Mouse (Mus musculus): Measurements from ENCODE around the gene Lrtm1.

Gene Lrtm1

DNA sequence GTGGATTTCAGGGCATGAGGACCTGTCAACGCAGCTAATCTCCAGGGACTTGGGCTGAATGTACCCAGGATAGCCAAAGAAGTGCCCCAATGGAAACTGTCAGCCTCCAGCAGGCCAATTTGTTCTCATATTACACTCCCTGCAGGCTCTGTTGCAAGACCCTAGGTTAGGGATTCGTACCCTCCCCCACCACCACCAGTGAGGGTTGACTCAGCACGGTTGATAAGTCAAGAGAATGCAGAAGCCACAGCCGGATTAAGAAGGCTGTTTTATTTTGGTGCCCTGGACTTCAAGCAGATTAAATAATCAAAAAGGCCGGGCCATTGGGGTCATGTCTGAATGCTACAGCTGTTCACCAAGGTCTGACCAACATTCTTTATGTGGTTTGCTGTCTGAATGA, at the start of gene Lrtm1:
Lrtm1 (plus strand) TSS at position 326 of the 400 bp plus-strand sequence.
- DNase-seq = no peak

- no peak for DNase-seq
These were observed 48.8 kb upstream of the Lrtm1 start for GRCm38 (mm10) chr14:28969247-28969646.

- no peak for DNase-seq
These were observed 45.4 kb upstream of the Lrtm1 start for GRCm38 (mm10) chr14:28972620-28973019.

GRCm38 (mm10) chr14:28979230-28979629, 38.8 kb upstream of the Lrtm1 start:
- no peak for DNase-seq

GRCm38 (mm10) chr14:28980482-28980881, 37.5 kb upstream of the Lrtm1 start:
- DNase-seq = no peak

DNA sequence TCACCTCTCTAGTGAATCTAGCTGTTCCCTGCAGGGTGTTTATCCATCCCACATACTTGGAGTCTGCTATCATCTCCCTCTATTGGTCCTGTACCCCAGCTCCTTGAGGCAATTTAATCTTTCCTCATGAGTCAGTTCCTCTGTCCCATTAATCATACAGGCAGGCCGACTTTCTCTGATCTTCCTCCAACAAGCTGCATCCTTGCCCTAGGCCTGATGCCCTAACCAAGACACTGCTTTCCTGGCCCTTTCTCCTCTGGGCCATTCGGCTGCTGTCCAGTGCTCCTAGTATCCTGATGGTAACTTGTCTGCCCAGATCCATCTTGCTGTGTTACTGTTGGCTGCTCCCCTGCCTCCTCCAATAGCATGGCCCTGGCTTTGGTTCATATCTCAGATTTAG, 33.7 kb upstream of the Lrtm1 start:
- DNase-seq = no peak

- no peak for DNase-seq
These were observed 29.7 kb upstream of the Lrtm1 start for GRCm38 (mm10) chr14:28988211-28988900.

DNA sequence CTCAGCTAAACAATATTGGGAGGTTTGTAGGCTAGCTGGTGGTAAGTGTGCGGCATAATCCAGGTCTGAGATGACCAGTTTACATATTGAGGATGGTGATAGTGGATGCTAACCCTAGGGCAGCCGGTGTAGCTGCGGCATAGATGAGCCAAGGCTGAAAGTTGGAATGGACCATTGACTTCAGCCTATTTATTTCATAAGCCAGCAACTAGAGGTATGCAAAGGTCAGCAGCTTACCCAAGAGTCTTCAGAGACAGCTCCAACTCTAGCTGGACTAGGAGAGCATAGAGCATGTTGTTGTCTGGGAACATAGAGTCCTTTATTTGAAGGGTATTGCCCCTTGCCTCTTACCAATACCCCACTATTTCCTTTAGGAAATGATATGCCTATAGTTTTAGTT, 21.4 kb upstream of the Lrtm1 start:
- DNase-seq = no peak

DNA sequence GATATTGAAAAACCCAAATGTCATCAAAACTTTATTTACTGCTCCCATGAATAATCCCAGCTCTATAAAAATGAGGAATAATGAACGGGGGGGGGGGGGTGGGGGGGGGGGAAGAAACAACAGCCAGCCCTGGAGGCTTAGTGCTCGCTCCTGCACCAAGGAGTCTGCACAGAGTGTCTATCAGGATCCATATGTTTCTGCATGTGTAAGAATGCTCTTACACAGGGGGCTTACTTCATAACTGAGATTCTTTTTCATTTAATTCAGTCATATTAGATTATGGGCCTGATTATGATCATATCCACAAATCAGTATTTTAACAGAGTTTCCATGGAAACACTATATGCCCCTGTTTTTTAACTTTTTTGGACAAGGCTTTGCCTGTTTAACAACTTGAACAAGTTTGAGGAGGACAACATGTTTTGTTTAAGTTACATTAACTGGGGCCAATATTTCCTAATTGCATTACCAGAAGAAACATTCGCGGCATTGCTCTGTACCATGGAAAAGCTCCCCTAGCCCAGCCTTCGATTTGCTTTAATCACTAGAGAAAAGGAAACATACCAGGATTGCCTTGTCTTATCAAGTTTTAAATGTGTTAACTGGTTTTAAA, 12.7 kb upstream of the Lrtm1 start:
- DNase-seq = no peak

- no peak for DNase-seq
These were observed 8.4 kb upstream of the Lrtm1 start for GRCm38 (mm10) chr14:29009644-29010043.

DNA sequence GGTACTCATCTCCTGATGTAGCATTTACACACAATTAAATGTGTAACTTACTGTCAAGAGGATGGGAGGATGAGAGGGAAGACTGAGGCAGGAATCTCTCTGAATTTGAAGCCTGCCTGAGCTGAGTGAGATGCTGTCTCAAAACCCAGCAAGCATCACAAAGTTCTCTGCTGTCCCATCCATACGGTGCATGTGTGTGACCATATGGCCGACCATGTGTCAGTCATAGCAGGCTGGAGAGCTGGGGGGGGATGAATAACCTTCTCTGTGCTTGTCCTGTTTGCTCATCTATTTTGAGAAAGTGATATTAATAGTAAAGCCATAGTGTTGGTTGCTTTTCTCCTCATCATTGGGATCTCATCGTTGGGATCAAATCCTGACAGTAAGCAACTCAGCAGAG, 4.8 kb upstream of the Lrtm1 start:
- no peak for DNase-seq

DNA sequence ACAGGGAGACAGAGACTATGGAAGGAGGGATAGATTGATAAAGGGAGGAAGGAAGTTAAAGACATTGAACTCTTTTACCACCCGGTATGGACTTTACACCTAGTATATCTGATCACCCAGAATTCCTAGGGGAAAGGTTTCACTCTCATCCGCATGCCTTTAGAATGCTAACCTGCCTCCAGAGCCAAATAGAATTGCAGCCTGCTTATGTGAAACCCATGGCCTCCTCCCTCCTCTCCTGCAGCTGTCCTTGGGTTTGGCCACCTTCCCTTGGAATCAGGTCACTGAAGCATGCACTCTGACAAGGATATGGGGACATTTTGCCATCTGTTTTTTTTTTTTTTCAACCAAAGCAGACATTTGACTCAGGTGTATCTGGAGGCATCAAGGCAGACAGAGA, 3.3 kb upstream of the Lrtm1 start:
- no peak for DNase-seq

- no peak for DNase-seq
These were observed 2.1 kb upstream of the Lrtm1 start for GRCm38 (mm10) chr14:29015896-29016295.

DNA sequence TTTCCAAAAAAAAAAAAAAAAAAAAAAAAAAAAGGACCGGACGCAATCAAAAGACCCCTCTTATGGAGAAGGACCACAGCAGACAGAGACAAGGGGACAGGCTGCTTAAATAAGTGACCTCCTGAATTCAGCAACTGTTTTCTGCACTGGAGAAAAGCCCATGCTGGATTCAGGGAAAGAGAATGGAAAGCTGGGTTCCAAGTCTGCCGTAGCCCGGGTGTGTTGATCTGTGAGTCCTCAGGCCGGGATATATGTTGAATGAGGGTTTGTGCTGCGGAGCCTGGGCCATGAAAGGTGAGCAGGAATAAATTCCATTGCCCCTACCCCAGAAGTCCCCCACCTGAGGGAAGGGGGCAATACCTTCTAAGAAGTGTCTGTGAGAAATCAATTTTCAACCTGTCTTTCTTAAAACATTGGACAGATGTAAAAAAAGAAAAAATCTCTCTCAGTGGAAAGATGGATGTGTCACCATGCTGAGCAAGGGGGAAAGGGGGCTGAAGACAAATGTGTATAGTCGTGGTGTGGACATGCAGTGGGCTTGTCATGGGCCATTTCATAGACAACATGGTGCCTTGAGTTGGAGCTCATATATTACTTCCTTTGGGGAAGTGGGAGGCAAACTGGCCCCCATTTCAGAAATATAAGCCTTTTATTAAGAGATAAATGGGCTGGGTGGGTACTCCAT, 450 bp downstream of the Lrtm1 start:
- no peak for DNase-seq

GRCm38 (mm10) chr14:29021295-29021694, 3.3 kb downstream of the Lrtm1 start:
- DNase-seq = no peak

DNA sequence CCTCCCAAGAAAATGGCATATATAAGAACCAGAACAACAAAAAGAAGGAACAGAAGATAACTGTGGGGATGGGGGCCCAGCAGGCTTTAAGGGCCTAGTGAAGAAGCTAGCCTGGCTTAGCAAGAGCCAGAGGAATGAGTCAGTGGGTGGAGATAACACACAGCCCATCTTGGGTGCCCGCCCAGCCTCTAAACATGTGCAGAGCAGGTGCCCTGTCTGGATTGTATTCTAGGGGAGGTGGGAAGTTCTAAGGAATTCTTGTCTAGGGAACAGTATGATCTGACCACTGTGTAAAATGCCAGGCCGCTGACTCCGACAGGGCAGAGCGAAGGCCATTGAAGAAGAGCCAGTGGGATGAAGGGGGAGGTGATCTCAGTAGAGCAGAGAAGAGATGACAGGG, 5.2 kb downstream of the Lrtm1 start:
- DNase-seq = no peak

DNA sequence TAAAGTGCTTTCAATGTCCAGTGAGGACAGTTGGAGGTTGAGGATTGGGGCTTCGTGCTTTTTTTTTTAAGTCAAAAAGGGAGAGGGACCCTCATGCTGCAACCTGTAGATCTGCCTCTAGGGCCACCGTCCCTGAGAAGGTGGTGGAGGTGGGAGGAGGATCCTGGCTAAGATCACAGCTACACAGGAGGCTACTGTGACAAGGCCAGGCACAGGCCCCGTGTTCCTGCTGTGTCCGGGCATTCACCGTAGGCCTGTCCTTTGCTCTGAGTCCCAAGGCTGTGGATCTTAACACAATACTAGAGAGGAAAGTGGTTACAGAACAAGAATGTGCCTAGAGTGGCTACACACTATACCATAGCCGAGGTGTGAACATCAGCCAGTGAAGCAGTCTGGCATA, 7.3 kb downstream of the Lrtm1 start:
- DNase-seq = no peak

GRCm38 (mm10) chr14:29027276-29027675, 9.3 kb downstream of the Lrtm1 start:
- DNase-seq = no peak

GRCm38 (mm10) chr14:29028391-29029106, 10.5 kb downstream of the Lrtm1 start:
- DNase-seq = no peak

- DNase-seq = no peak
These were observed 11.1 kb downstream of the Lrtm1 start for GRCm38 (mm10) chr14:29029107-29029469.

- no peak for DNase-seq
These were observed 11.9 kb downstream of the Lrtm1 start for GRCm38 (mm10) chr14:29029896-29030420.

DNA sequence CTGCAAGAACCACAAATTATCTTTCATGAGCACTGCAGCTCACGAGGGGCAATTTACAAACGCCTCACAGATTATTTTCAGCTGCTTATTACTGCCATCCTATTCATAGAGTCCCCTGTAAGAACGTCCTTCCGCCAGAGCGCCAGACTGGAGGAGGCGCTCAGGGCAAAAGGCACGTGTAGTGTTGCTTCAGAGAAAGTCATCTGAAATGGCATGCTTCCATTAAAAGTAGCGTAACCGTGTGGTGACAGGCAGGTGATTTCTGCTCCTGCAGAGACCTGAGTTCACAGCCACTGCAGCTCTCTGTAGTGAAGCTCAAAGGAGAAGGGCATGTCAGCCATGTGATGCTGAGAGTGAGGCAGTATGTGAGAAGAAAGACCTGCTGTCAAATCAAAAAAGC, 12.5 kb downstream of the Lrtm1 start:
- DNase-seq = no peak

DNA sequence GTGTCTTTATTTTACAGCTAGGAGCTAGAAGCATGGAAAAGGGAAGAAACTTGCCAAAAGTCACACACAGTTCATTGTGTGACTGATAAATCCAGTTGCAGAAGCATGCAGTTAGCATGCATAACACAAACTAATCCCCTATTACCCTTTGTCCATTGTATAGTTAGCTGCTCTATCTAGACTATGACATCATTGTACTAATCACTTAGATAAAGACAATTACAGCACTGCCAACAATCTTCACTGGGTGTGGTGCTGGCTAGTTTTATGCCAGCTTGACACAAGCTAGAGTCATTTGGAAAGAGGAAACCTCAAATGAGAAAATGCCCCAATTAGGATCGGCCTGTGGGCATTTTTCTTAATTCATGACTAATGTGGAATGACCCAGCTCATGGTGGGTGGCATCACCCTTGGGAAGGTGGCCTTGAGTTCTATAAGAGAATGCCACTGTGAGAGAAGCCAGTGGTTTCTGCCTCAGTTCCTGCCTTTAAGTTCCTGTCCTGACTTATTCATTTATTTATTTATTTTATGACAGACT, 13.9 kb downstream of the Lrtm1 start:
- DNase-seq = no peak

Measured in thymus, postnatal 36 days (tissue).